Mouse (Mus musculus) CD4-positive helper T cell, adult 2 months (primary cell): ENCODE measurements around the gene Rps23.
"Not testable (repeated sequence)": the region's sequence is repeated elsewhere in the genome, so short reads cannot be mapped to it uniquely, and the experiment has no call there.

ENCODE experiments used
- DNase-seq: peaks from one replicate; pipeline ENCODE4 v3.0.0-alpha.2; 2012; ENCODE audit warnings: low read depth, missing footprints, low spot score

Gene Rps23

DNA sequence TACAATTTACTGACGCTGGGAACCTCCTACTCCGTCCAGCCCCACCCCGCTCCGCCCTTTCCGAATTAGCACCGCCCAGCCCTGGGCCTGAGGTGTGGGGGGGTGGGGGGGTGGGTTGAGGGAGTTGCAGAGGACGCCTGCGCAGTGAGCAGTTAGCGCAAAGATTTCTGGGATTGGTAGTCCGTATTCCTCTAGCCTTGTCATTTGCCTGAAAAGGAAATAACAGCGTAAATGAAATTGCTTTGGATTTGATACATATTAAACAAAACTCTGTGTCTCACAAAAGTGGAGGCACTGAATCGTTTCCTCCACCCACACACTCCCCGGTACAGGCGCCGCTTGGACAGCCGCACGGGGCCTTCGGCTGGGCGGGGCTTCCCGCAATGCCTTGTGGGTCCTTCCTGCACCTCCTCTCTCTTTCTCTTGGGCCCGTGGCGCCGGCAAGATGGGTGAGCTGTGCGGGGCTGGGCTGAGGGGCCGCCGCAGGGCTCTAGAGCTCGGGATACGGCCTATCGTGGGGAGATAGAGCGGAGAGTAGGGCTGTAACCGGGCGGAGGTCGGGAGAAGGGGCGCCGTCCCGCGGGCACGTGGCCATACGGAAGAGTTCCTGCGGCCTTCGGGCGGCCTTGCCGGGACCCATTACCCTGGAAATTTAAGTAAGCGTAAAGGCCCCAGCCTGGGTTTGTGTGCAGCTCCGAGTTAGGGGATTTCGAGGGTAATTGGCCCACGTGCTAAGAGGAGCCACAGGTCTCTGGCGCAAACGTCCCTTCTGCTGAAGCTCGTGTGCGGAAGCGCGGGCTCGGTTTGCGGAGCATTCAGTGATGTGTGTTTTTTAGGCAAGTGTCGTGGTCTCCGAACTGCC is at the start of gene Rps23:
Gene Rps23, plus strand, starts transcription at position 208 of the 862 bp plus-strand sequence.
- peak; percentile 94 for DNase-seq

GRCm38 (mm10) chr13:90881727-90882429 is 40.9 kb upstream of the Rps23 start:
- no peak for DNase-seq

DNA sequence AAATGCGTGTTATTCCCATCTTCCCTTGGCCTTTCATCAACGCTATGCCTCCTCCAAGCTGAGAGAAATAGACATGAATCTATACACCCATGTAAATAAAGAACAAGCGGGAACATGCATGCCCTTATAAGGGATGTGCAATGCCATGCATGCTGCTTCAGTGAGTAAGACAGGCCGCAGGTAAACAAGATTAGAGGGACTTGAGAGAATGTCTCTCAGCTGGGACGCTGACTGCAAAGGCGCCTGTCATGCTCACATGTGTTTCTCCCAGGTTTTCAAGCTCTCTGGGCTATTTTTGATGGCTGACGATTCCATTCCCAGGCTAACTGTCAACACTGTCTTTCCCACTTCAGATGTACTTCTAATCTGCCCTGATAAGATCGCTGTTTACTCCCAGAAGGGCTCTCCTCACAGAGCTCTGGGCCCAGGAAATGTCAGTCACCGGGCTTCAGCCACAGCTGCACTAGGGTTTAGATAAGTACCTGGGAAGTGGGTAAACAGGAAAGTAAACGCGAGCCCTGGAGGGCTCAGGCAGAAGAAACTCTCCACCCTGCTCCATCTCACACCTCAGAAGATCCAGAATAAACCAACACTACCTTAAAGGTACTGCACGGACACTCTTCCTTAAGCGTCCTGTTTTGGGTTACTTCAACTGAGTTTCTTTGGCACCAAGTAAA is 36.8 kb upstream of the Rps23 start:
- DNase-seq, result no peak

DNA sequence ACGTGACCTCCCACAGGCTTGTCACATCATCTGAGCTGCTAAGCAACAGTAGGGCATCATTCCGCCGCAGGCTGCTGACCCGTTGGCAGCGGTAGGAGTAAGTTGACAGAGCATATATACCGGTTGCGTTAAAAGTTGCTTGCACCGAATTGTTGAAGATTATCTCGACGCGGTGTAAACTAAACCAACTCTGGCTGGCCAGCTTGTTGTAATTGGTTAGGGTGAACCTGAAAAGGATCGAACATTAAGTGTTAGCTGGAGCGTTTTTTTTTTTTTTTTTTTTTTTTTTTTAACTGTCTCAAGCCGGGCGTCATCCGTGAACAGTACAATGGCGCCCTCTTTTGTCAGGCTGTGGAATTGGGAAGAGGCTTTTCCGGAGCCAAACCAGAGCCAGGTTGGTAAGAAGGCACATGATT is 36.2 kb upstream of the Rps23 start:
- peak; percentile 55 for DNase-seq

GRCm38 (mm10) chr13:90890111-90890510 is 32.6 kb upstream of the Rps23 start:
- DNase-seq, result no peak

GRCm38 (mm10) chr13:90894819-90895218 is 27.9 kb upstream of the Rps23 start:
- no peak for DNase-seq

DNA sequence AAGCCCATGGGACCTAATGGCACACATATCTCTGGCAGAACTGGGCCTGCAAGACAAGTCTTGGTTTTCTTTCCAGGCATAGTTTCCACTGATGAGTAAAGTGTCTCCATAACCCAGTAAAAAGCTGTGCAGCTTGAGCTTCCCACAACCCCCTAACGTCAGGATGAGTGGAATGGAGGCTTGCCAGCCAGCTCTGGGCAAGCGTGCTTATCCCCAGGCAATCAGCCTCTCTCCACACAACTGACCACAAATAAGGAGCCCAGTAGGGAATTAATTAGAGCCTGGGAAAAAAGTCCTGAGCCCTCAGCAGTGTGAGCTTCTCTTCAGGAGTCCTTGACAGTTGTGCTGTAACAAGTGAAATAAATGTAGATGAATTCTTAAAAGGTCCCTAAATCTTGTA is 26.7 kb upstream of the Rps23 start:
- DNase-seq, result no peak

DNA sequence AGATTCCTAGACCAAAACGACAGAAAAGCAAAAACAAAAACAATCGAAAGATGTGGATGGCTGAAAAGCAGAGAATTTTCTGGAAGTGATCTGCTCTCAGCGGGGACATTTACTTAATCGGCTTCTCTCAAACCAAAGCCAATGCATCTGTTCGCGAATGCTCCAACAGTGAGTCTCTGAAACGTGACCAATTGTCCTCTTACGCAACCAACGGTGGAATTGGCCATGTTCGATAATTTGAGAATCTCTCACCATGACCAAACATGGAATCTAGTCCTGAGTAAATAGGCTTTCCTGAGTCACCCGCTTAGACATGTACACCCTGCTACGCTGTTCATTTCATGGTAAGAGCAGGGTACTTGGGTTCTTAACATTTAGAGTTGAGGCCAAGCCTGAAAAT is 25.9 kb upstream of the Rps23 start:
- no peak for DNase-seq

DNA sequence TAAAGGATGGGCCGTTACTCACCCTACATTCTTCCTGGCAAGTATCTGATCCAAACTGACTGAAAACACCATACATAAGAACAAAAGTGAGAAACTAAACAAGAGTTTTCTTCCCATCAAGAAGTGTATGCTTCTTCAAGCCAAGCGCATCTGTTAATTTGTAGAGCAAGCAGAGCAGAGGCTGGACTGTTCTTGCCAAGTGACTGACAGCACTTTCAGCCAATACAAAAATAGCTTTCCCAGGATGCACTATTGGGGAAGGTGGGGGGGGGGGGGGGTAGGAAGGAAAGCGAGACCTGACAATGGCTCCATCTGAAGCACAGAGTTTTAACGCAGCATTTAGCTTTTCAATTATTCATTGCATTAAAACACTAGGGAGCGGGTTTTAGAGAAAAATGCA is 17.6 kb upstream of the Rps23 start, which contains the start of gene Atp6ap1l:
Gene Atp6ap1l, minus strand, starts transcription at position 180 of the 400 bp plus-strand sequence.
- no peak for DNase-seq

GRCm38 (mm10) chr13:90907376-90907775 is 15.4 kb upstream of the Rps23 start:
- no peak for DNase-seq

- no peak for DNase-seq
Observed at GRCm38 (mm10) chr13:90912760-90913674, 9.7 kb upstream of the Rps23 start.

DNA sequence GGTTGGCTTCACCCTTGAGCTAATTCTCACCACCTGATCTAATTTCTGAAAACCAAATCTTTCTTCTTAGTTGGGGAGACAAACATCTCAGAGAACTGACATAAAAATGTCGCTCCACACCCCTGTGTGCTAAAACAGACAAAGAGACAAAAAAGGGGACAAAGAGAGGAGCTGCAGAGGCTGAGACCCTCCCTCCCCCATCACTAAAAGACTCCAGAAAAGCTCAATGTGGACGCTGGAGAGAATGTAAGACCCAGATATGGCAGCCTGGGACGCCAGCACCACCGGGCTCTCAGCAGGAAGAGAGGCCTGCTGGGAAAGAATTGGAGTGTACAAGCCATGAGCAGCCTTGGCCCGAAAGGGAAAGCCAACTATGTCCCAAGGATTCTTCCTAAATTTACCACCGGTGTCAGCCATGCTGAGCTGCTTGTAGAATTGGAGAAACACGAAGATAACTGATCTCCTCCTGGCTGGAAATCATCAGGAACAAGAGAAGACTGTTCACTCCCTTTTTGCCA is 9.0 kb upstream of the Rps23 start:
- DNase-seq, result no peak

DNA sequence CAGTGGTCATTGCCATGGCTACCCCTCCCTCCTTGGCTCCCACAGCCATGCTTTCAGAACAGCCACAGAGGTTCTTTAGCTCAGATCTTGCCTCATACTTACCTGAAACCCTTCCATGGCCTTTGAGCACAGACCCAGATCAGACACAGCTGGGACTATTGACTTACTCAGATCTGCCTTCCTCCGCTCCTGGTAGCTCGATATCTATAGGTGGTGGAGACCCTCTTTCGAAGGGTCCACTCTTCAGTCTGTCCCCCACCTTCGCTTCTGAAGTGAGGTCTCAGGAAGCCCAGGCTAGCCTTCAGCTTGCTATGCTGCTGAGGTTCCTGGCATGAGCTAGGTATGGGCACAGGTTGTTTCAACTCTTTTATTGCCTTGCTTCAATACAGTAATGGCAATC is 8.0 kb upstream of the Rps23 start:
- no peak for DNase-seq

GRCm38 (mm10) chr13:90923617-90924016 is 859 bp downstream of the Rps23 start:
- DNase-seq, result not testable (repeated sequence)

- DNase-seq, result no peak
Observed at GRCm38 (mm10) chr13:90924072-90924471, 1.3 kb downstream of the Rps23 start.

DNA sequence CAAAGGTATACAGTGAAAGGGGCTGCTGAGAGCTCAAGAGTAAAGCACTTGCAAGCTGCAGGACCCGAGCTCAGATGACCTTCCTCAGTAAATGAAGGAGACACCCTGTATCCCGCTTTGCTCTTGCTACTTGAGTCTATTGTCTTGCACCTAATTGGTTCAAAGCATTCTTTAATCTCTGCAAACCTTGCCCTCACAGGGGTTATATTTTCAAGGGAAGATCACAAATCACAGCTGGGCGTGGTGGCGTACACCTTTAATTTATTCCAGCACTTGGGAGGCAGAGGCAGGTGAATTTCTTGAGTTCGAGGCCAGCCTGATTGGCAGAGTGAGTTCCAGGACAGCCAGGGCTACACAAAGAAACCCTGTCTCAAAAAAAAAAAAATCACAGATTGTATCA is 2.4 kb downstream of the Rps23 start:
- no peak for DNase-seq

DNA sequence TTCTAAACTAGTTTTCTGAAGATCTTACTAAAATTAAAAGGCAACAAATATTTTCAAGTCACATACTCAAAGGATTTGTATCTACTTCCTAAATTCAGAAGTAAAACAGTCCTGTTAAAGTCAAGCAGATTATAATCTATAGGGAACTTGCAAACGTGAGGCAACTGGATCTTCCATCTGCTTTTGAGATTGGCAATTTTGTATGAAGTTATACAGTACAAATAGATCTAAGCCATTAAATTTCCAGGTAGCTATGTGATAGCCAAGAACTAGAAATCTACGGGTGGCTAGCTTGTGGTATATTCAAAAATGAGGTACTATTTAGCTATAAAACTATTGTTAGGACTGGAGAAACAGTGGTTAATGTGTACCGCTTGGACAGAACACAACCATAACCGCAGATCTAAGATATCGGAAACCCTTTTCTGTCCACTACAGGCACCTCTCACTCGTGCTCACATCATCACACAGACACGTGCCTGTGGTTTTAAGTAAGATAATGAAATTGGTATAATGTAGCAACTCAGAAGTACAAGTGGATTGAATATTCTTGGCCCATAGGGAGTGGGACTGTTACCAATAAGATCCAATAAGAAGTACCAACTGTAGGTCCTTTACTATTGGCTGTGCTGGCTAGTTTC is 3.5 kb downstream of the Rps23 start:
- no peak for DNase-seq

DNA sequence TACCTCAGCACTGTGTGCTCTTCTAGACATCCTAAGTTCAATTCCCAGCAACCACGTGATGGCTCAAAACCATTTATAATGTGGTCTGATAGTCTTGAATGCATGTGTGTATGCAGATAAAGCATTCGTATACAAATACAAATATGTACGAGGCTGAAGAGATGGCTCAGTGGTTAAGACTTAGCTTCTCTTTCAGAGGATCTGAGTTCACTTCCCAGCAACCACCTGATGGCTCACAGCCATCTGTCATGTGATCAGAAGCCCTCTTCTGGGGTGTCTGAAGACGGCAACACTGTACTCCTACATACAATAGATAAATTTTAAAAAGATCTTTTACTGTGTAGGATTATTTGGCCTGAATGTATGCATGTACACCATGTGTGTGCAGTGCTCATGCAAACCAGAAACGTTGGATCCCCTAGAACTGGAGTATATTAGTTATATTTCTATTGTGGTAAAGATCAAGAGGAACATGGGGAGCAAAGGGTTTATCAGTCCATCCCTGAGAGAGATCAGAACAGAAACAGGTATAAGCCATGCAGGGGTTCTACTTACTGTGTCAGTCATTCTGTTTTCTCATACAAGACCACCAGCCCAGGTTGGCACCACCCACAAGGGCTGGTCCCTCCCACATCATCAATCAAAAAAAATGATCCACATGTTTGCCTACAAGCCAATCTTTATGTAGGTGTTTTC is 4.3 kb downstream of the Rps23 start:
- no peak for DNase-seq

GRCm38 (mm10) chr13:90928266-90928665 is 5.5 kb downstream of the Rps23 start:
- DNase-seq, result not testable (repeated sequence)

- peak; percentile 75 for DNase-seq
Observed at GRCm38 (mm10) chr13:90929847-90930246, 7.1 kb downstream of the Rps23 start.
